Mouse (Mus musculus): Measurements from ENCODE around the gene Mtmr3. TPM values are rescaled to one million over a fixed set of nuclear protein-coding genes. Genes with fewer than 3 reads are reported as not detected.
"Not testable (repeated sequence)": the region's sequence is repeated elsewhere in the genome, so short reads cannot be mapped to it uniquely, and the experiment has no call there.

The Mtmr3 gene
- polyA plus RNA-seq, 1 experiment from 2014 or later = 31.4 TPM

DNA sequence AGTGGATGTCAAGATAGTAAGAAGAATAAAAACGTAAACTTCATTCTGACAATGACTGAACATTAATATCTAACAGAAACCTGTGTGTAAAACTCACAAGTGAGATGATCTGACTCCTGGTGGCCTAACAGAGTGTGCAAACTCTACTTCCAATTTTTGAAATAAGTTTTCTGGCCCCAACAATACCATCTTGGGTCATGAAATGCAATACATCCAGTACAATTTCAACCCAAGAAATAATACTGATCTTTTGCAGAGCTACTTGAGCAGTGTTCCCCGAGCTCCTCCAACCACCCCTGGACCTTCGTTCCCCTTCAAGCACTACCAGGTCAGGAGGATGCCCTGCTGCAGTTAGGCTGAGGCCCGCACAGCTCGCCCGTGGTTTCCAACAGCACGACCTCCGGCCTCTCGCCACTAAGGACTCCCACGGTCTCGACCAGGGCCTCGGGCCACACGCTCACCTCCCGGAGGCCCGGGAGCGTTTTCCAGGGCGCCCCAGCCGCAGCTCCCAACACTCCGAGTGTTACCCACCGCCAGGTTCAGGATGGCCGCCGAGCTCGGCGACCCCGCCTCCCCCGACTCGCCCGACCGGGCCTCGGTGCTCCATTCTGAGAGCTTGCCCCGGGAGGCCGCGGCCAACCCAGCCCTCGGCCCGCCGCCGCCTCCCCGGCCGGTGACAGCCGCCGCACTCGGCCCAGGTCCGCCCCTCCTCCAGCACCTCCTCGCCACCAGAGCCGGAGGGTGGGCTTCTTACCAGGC lies 635 bp downstream of the Mtmr3 start:
- peak overlapping the region; percentile 87 for H3K4me3 ChIP-seq
- H3K27ac ChIP-seq = peak overlapping the region; percentile 99
- DNase-seq (ENCODE audit: low spot score) = no peak
- H3K4me1 ChIP-seq = peaks cover 14% of the 10 kb centered on the region
- H3K36me3 ChIP-seq = 0 out of 2 replicates have a peak, but pooled peaks cover 5% of the 10 kb centered on the region
- 1% methylated on average over 45 of the region's 45 CpGs for WGBS
- H3K9me3 ChIP-seq (replicated peaks) = no peaks in the 10 kb centered on the region
- no peaks in the 10 kb centered on the region for H3K27me3 ChIP-seq (ENCODE audit: low read depth, poor library complexity, severe bottlenecking)

DNA sequence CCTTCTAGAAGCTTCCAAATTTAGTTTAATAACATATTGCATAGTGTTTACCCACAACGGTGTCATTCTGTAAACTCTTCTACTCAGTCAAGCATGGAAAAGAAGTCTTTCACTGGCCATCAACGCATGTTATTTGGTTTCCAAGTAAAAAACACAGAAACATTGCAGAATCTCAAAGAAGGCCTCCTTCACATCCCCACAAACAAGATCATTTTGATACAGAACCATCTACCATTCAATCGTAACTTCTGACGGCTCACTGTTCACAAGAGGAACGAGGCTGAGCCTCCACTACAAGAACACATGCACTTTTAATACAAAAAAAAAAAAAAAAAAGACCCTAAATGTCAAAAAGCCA lies 1.2 kb downstream of the Mtmr3 start:
- Histone ChIP-seq H3K27me3 (ENCODE audit: low read depth, poor library complexity, severe bottlenecking) (no peaks in the 10 kb centered on the region), H3K9me3 (replicated peaks) (no peaks in the 10 kb centered on the region), H3K4me1 (peaks cover 14% of the 10 kb centered on the region), H3K27ac (no peak overlapping the region), H3K36me3 (0 out of 2 replicates have a peak, but pooled peaks cover 5% of the 10 kb centered on the region), H3K4me3 (peak overlapping the region; percentile 87)
- whole genome bisulfite sequencing = 56% methylated on average over 5 of the region's 5 CpGs
- no peak for DNase-seq (ENCODE audit: low spot score)

DNA sequence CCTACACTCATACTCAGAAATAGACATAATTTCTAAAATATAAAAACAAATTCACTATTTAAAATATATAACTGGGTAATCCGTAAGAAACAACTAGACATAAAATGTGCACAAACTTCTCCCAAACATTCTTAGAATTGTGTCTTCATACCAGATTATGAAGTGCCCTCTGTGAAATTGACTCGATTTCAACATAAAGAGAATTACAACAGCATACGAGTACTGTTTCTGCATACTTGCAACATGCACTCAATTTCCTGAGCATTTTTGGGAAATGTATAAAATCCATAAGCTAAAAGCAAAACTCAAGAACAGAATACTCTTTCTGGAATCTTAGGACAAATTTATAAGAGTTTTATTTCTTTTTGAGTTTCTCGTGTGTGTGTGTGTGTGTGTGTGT lies 2.9 kb downstream of the Mtmr3 start:
- DNase-seq (ENCODE audit: low spot score) = no peak
- no peak overlapping the region for H3K27ac ChIP-seq
- no peaks in the 10 kb centered on the region for H3K27me3 ChIP-seq (ENCODE audit: low read depth, poor library complexity, severe bottlenecking)
- WGBS = 93% methylated on average over 4 of the region's 4 CpGs
- no peak overlapping the region for H3K4me3 ChIP-seq
- peaks cover 14% of the 10 kb centered on the region for H3K4me1 ChIP-seq
- no peaks in the 10 kb centered on the region for H3K9me3 ChIP-seq (replicated peaks)
- peaks cover 10% of the 10 kb centered on the region; the same call in 1 of the 2 replicates for H3K36me3 ChIP-seq

- DNase-seq (ENCODE audit: low spot score) = no peak
- Histone ChIP-seq H3K27ac (no peak overlapping the region), H3K27me3 (ENCODE audit: low read depth, poor library complexity, severe bottlenecking) (no peaks in the 10 kb centered on the region), H3K36me3 (no peaks in the 10 kb centered on the region), H3K4me3 (no peak overlapping the region), H3K9me3 (replicated peaks) (no peaks in the 10 kb centered on the region), H3K4me1 (peaks cover 5% of the 10 kb centered on the region; the same call in 1 of the 2 replicates)
- WGBS = 93% methylated on average over 2 of the region's 2 CpGs
Observed at GRCm38 (mm10) chr11:4578682-4579081, 16.0 kb downstream of the Mtmr3 start.

DNA sequence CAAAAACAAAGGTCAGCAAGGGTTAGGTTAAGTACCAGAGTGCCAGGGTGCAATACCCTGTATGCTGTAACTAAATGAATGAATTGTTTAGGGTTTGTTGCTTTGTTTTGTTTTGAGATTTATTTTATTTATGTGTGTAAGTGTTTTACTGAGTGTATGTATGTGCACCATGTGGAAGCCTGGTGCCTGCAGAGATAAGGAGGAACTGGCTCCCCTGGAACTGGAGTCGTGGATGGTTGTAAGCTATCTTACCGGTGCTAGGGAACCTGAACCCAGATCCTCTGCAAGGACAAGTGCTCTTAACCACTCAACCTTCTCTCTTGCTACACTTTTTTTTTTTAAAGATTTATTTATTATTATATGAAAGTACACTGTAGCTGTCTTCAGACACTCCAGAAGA lies 17.6 kb downstream of the Mtmr3 start:
- 96% methylated on average over 2 of the region's 2 CpGs for WGBS
- no peaks in the 10 kb centered on the region for H3K9me3 ChIP-seq (replicated peaks)
- no peaks in the 10 kb centered on the region for H3K27me3 ChIP-seq (ENCODE audit: low read depth, poor library complexity, severe bottlenecking)
- H3K36me3 ChIP-seq = no peaks in the 10 kb centered on the region
- no peak for DNase-seq (ENCODE audit: low spot score)
- H3K4me3 ChIP-seq = no peak overlapping the region
- H3K4me1 ChIP-seq = peaks cover 5% of the 10 kb centered on the region; the same call in 1 of the 2 replicates
- no peak overlapping the region for H3K27ac ChIP-seq

GRCm38 (mm10) chr11:4576090-4576732 lies 18.5 kb downstream of the Mtmr3 start:
- WGBS = 82% methylated on average over 2 of the region's 2 CpGs
- not testable (repeated sequence) for DNase-seq (ENCODE audit: low spot score); H3K4me1 ChIP-seq; H3K9me3 ChIP-seq (replicated peaks); H3K27ac ChIP-seq; H3K36me3 ChIP-seq; H3K4me3 ChIP-seq; H3K27me3 ChIP-seq (ENCODE audit: low read depth, poor library complexity, severe bottlenecking)

DNA sequence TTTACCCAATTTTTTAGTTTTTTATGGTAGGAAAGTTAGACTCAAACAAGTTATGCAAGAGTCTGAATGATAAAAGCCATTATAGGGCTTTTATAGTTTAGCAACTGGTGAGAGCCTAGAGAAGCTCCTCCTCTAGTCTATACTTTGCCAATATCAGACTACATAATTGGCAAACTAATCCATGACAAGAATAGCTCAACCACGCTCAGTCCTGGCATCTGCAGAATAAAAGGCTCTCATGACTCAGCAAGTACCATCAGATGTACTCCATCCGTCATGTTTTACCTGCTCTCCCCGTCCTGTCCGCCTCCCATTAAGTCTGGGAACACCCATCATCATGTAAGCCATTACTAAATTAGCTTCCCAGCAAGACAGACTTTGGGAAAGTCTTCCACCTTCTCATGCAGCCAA lies 23.2 kb downstream of the Mtmr3 start:
- Histone ChIP-seq H3K4me1 (peaks cover 5% of the 10 kb centered on the region; the same call in 1 of the 2 replicates), H3K36me3 (0 out of 2 replicates have a peak, but pooled peaks cover 4% of the 10 kb centered on the region), H3K4me3 (no peak overlapping the region), H3K27me3 (ENCODE audit: low read depth, poor library complexity, severe bottlenecking) (no peaks in the 10 kb centered on the region), H3K27ac (no peak overlapping the region), H3K9me3 (replicated peaks) (no peaks in the 10 kb centered on the region)
- 81% methylated on average over 4 of the region's 4 CpGs for WGBS
- no peak for DNase-seq (ENCODE audit: low spot score)

- Histone ChIP-seq H3K36me3 (peaks cover 11% of the 10 kb centered on the region), H3K4me3 (no peak overlapping the region), H3K27ac (no peak overlapping the region), H3K4me1 (no peaks in the 10 kb centered on the region), H3K27me3 (ENCODE audit: low read depth, poor library complexity, severe bottlenecking) (no peaks in the 10 kb centered on the region), H3K9me3 (replicated peaks) (no peaks in the 10 kb centered on the region)
- DNase-seq (ENCODE audit: low spot score) = no peak
- 91% methylated on average over 6 of the region's 6 CpGs for WGBS
Observed at GRCm38 (mm10) chr11:4566333-4566732, 28.3 kb downstream of the Mtmr3 start.

DNA sequence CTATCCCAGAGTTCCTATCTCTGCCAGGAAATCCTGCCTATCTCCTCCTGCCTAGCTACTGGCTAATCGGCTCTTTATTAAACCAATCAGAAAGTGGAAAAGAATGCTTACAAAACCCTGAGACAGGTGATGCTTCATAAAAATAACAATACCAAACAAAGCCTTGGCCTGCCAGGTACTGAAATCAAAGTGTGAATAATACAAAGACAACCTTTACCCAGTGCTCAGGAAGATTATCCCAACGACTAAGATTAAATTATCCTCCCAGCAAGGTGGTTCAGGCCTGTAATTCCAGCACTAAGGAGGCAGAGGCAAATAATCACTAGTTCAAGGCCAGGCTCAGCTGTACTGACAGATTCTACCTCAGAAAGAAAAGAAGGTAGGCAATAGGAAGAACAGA lies 29.1 kb downstream of the Mtmr3 start:
- Histone ChIP-seq H3K4me1 (no peaks in the 10 kb centered on the region), H3K27me3 (ENCODE audit: low read depth, poor library complexity, severe bottlenecking) (no peaks in the 10 kb centered on the region), H3K27ac (no peak overlapping the region), H3K36me3 (peaks cover 11% of the 10 kb centered on the region), H3K9me3 (replicated peaks) (no peaks in the 10 kb centered on the region), H3K4me3 (no peak overlapping the region)
- DNase-seq (ENCODE audit: low spot score) = no peak
- WGBS = 93% methylated on average over 2 of the region's 2 CpGs

DNA sequence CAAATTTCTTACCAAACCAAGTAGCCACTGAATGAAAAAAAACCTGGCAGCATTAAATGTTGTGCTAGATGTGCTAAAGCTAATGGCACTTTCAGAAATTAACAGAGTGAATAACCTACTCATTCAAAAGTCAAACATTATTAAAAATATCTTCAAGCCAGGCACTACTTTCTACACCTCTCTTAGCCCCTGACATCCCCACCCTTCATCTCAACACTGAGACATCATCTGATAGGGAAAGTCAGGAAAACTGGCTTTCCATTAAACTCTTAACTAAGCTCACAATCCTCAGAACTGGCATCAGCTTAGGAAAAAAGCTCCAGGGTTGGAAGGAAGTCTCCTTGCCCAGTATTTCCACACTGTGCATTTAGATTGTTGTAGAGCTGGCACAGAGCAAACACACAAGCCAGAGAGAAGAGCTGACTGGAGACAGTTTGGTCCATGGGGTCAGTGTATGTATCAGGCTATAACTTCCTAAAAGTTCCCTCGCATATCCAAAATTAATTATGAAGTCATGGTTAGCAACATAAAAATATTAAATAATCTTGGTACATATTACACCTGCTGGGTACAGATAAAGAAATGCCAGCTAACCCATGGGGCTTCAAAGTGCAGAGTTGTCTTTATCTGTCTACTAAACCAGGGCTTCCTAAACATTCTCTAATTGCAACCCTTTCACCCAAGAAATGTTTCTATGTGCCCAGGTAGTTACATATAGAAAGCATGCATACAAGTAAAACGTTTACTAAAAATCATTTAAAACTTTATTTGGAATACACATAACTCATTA lies 41.2 kb downstream of the Mtmr3 start:
- WGBS = 94% methylated on average over 2 of the region's 2 CpGs
- Histone ChIP-seq H3K4me1 (no peaks in the 10 kb centered on the region), H3K27me3 (ENCODE audit: low read depth, poor library complexity, severe bottlenecking) (no peaks in the 10 kb centered on the region), H3K27ac (no peak overlapping the region), H3K4me3 (no peak overlapping the region), H3K9me3 (replicated peaks) (no peaks in the 10 kb centered on the region), H3K36me3 (no peaks in the 10 kb centered on the region)
- no peak for DNase-seq (ENCODE audit: low spot score)

- DNase-seq (ENCODE audit: low spot score) = no peak
- H3K4me1 ChIP-seq = peaks cover 26% of the 10 kb centered on the region
- no peaks in the 10 kb centered on the region for H3K9me3 ChIP-seq (replicated peaks)
- no peak overlapping the region for H3K4me3 ChIP-seq
- H3K27ac ChIP-seq = no peak overlapping the region
- no peaks in the 10 kb centered on the region for H3K27me3 ChIP-seq (ENCODE audit: low read depth, poor library complexity, severe bottlenecking)
- no peaks in the 10 kb centered on the region for H3K36me3 ChIP-seq
- WGBS = 79% methylated on average over 4 of the region's 4 CpGs
Observed at GRCm38 (mm10) chr11:4547569-4547968, 47.1 kb downstream of the Mtmr3 start.

DNA sequence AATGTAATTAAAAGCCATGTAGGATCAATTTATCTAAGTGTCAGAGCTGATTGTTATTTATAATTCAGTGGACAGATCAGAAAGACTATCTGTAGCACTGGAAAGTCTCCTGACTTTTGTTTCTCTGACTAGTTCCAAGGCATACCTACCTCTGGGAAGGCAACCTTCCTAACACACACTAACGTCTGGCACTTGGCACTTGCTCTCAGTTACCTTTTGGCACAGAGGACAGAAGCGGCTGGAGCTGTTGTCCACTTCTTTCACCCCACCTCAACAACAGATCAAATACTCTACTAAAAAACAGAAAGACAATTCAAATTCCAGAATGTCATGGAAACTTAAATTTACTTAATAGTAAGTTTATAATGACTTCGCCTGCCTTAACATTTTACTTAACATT lies 48.7 kb downstream of the Mtmr3 start:
- Histone ChIP-seq H3K27me3 (ENCODE audit: low read depth, poor library complexity, severe bottlenecking) (no peaks in the 10 kb centered on the region), H3K9me3 (replicated peaks) (no peaks in the 10 kb centered on the region), H3K27ac (no peak overlapping the region), H3K4me1 (peaks cover 29% of the 10 kb centered on the region), H3K4me3 (no peak overlapping the region), H3K36me3 (no peaks in the 10 kb centered on the region)
- DNase-seq (ENCODE audit: low spot score) = no peak
- 75% methylated on average over 3 of the region's 3 CpGs for WGBS

- Histone ChIP-seq H3K27ac (no peak overlapping the region), H3K27me3 (ENCODE audit: low read depth, poor library complexity, severe bottlenecking) (no peaks in the 10 kb centered on the region), H3K4me3 (no peak overlapping the region), H3K9me3 (replicated peaks) (no peaks in the 10 kb centered on the region), H3K4me1 (peaks cover 29% of the 10 kb centered on the region), H3K36me3 (no peaks in the 10 kb centered on the region)
- WGBS = 61% methylated on average over 4 of the region's 4 CpGs
- DNase-seq (ENCODE audit: low spot score) = no peak
Observed at GRCm38 (mm10) chr11:4545401-4545800, 49.3 kb downstream of the Mtmr3 start.
